Mouse (Mus musculus) midbrain, postnatal 0 days (tissue): ENCODE measurements at regions not wholly inside any gene's neighbourhood (a gene's known extent, or its start where the extent isn't known, plus 50 kb on each side); places are given as distances from the start of the nearest gene placed in this dataset.

ENCODE experiments used
- ATAC-seq: fragments of 200-750 bp; cut with Nextera tagmentation; 2 replicates; pipeline ENCODE4 v1.8.0; 2017; ENCODE audit warnings: moderate number of reproducible peaks, mild to moderate bottlenecking, moderate TSS enrichment, moderate library complexity; ENCODE audit not compliant: low FRiP score
- DNase-seq: peaks from one replicate; pipeline ENCODE4 v3.0.0-alpha.2; 2015; ENCODE audit warnings: low spot score
- H3K27ac ChIP-seq: fragments of 300-500 bp; sonication (generic); 2 replicates; pipeline ENCODE4 v1.5.1; 2014; ENCODE audit warnings: low read depth, mild to moderate bottlenecking, low read length, mixed read lengths
- H3K27me3 ChIP-seq: fragments of 300-500 bp; sonication (generic); 2 replicates; pipeline ENCODE4 v1.6.1; 2014; ENCODE audit warnings: low read length, control low read depth, mixed read lengths; ENCODE audit not compliant: insufficient read depth
- H3K36me3 ChIP-seq: fragments of 300-500 bp; sonication (generic); 2 replicates; pipeline ENCODE4 v1.6.1; 2014; ENCODE audit warnings: low read length, control low read depth, mixed read lengths; ENCODE audit not compliant: insufficient read depth
- H3K4me1 ChIP-seq: fragments of 300-500 bp; sonication (generic); 2 replicates; pipeline ENCODE4 v1.6.1; 2014; ENCODE audit warnings: mild to moderate bottlenecking, control low read depth, antibody characterized with exemption, low read length, mixed read lengths; ENCODE audit not compliant: insufficient read depth
- H3K4me2 ChIP-seq: fragments of 300-500 bp; sonication (generic); 2 replicates; pipeline ENCODE4 v1.6.1; 2014; ENCODE audit warnings: low read depth, mild to moderate bottlenecking, low read length, mixed read lengths; ENCODE audit not compliant: poor library complexity, severe bottlenecking
- H3K4me3 ChIP-seq: fragments of 300-500 bp; sonication (generic); 2 replicates; pipeline ENCODE4 v1.5.1; 2014; ENCODE audit warnings: low read depth, mild to moderate bottlenecking, low read length, moderate library complexity
- H3K9ac ChIP-seq: fragments of 300-500 bp; sonication (generic); replicated peaks from 2 replicates; pipeline ENCODE4 v1.6.1; 2014; ENCODE audit warnings: mild to moderate bottlenecking, low read length, moderate library complexity, mixed read lengths; ENCODE audit not compliant: poor library complexity, severe bottlenecking
- H3K9me3 ChIP-seq: fragments of 300-500 bp; sonication (generic); 2 replicates; pipeline ENCODE4 v1.6.1; 2016; ENCODE audit warnings: low read length, control low read depth
- CTCF ChIP-seq: IDR thresholded peaks from 2 replicates; pipeline ENCODE4 v1.5.1; 2016; ENCODE audit warnings: antibody characterized with exemption, mild to moderate bottlenecking
- WGBS: fragments of 180-500 bp; shearing (Covaris S2); extraction: QIAGEN DNeasy Blood & Tissue Kit; methylation state at CpG from one replicate; pipeline ENCODE4 v1.1.7; 2014; 5-methylcytosine and 5-hydroxymethylcytosine counted together

GRCm38 (mm10) chr15:14000952-14001351 is 827.5 kb upstream of the Cdh6 start:
- Histone ChIP-seq H3K4me2 (no peak overlapping the region), H3K9ac (no peak overlapping the region), H3K4me3 (no peak overlapping the region), H3K36me3 (no peaks in the 10 kb centered on the region), H3K9me3 (no peaks in the 10 kb centered on the region), H3K4me1 (no peaks in the 10 kb centered on the region), H3K27me3 (no peaks in the 10 kb centered on the region), H3K27ac (no peak overlapping the region)
- TF ChIP-seq CTCF, result no peak
- DNase-seq (no peak), ATAC-seq (no peak)

- no peak for TF ChIP-seq CTCF
- ATAC-seq (no peak), DNase-seq (no peak)
- Histone ChIP-seq H3K27me3 (no peaks in the 10 kb centered on the region), H3K27ac (no peak overlapping the region), H3K4me3 (no peak overlapping the region), H3K4me2 (no peak overlapping the region), H3K4me1 (no peaks in the 10 kb centered on the region), H3K9me3 (no peaks in the 10 kb centered on the region), H3K36me3 (no peaks in the 10 kb centered on the region), H3K9ac (no peak overlapping the region)
- WGBS, result 67% methylated on average over 3 of the region's 3 CpGs
Measured at GRCm38 (mm10) chr15:13989768-13990167, 816.3 kb upstream of the Cdh6 start.

- WGBS, result 68% methylated on average over 8 of the region's 8 CpGs
Measured at GRCm38 (mm10) chr15:13988919-13989510, 815.5 kb upstream of the Cdh6 start.

GRCm38 (mm10) chr15:13969811-13970210 is 796.3 kb upstream of the Cdh6 start:
- Histone ChIP-seq H3K27ac (no peak overlapping the region), H3K4me1 (no peaks in the 10 kb centered on the region), H3K27me3 (no peaks in the 10 kb centered on the region), H3K36me3 (no peaks in the 10 kb centered on the region), H3K4me3 (no peak overlapping the region), H3K9me3 (no peaks in the 10 kb centered on the region), H3K4me2 (0 out of 2 replicates have a peak overlapping the region, but pooled peaks have one; percentile 22), H3K9ac (no peak overlapping the region)
- 7% methylated on average over 7 of the region's 7 CpGs for WGBS
- DNase-seq (peak; percentile 58), ATAC-seq (peak; percentile 54)
- no peak for TF ChIP-seq CTCF

More at GRCm38 (mm10) chr15:13988919-13989510, 815.5 kb upstream of the Cdh6 start:
- ATAC-seq (no peak), DNase-seq (no peak)
- Histone ChIP-seq H3K27me3 (no peaks in the 10 kb centered on the region), H3K27ac (no peak overlapping the region), H3K4me3 (no peak overlapping the region), H3K9ac (no peak overlapping the region), H3K36me3 (no peaks in the 10 kb centered on the region), H3K9me3 (no peaks in the 10 kb centered on the region), H3K4me1 (no peaks in the 10 kb centered on the region), H3K4me2 (no peak overlapping the region)
- no peak for TF ChIP-seq CTCF
